Mouse (Mus musculus) erythroblast, adult 5-6 weeks (primary cell): ENCODE data around the gene Hsh2d. TPM values are rescaled to one million over a fixed set of nuclear protein-coding genes. Genes with fewer than 3 reads are reported as not detected.

Source experiments
- ATAC-seq: replicated peaks from 2 replicates; pipeline ENCODE4 v1.8.0; 2016; ENCODE audit warnings: moderate number of reproducible peaks, mild to moderate bottlenecking, moderate TSS enrichment, inconsistent platforms; ENCODE audit not compliant: poor library complexity, low FRiP score, severe bottlenecking
- total RNA-seq, 2 experiments: library from RNA; stranded (forward) in 1 of 2; stranded (reverse) in 1 of 2; fragments of 150-400 nt in 1 of 2; fragments of 200-764, 138-1000 nt in 1 of 2; gene quantifications; 2 replicates each; pipeline versions ENCODE4 v1.2.3 to v1.2.4; 2015 to 2017; ENCODE audit warnings: low replicate concordance in 2 of 2

Gene Hsh2d
- total RNA-seq, 2 experiments from 2014 or later, result 0.77 to 2.8 TPM

GRCm38 (mm10) chr8:72240951-72241350 lies 51.5 kb downstream of the Hsh2d start:
- ATAC-seq, result no peak

GRCm38 (mm10) chr8:72242226-72242625 lies 52.8 kb downstream of the Hsh2d start:
- no peak for ATAC-seq

- ATAC-seq, result no peak
These were observed 55.2 kb downstream of the Hsh2d start for GRCm38 (mm10) chr8:72244610-72245009.

Other genes with a start within 250 kb of the Hsh2d start
- 11.7 and 15.8 TPM in 2 replicates for gene Zfp961, start 238.6 kb upstream of the Hsh2d start, total RNA-seq (2015; ENCODE audit: low replicate concordance)
- gene Zfp961, start 238.6 kb upstream of the Hsh2d start, total RNA-seq (2017; ENCODE audit: low replicate concordance), result 8.6 and 9.1 TPM in 2 replicates
- 15.3 and 25.2 TPM in 2 replicates for gene Cyp4f18, start 180.0 kb upstream of the Hsh2d start, total RNA-seq (2015; ENCODE audit: low replicate concordance)
- gene Cyp4f18, start 180.0 kb upstream of the Hsh2d start, total RNA-seq (2017; ENCODE audit: low replicate concordance), result 7.7 and 10.3 TPM in 2 replicates
- not detected in 2 replicates for gene Olfr372, start 148.4 kb upstream of the Hsh2d start, total RNA-seq (2015; ENCODE audit: low replicate concordance)
- not detected in 2 replicates for gene Olfr372, start 148.4 kb upstream of the Hsh2d start, total RNA-seq (2017; ENCODE audit: low replicate concordance)
- not detected in 2 replicates for gene Olfr373, start 106.5 kb upstream of the Hsh2d start, total RNA-seq (2015; ENCODE audit: low replicate concordance)
- gene Olfr373, start 106.5 kb upstream of the Hsh2d start, total RNA-seq (2017; ENCODE audit: low replicate concordance), result not detected in 2 replicates
- gene Olfr374, start 82.6 kb upstream of the Hsh2d start, total RNA-seq (2015; ENCODE audit: low replicate concordance), result not detected in 2 replicates
- gene Olfr374, start 82.6 kb upstream of the Hsh2d start, total RNA-seq (2017; ENCODE audit: low replicate concordance), result 0.14 TPM in 1 of 2 replicates, not detected in the other
- gene Tpm4, start 54.7 kb upstream of the Hsh2d start, total RNA-seq (2015; ENCODE audit: low replicate concordance), result 22.5 and 25.9 TPM in 2 replicates
- 27.3 and 27.9 TPM in 2 replicates for gene Tpm4, start 54.7 kb upstream of the Hsh2d start, total RNA-seq (2017; ENCODE audit: low replicate concordance)
- 15.3 and 26.9 TPM in 2 replicates for gene Rab8a, start 28.4 kb upstream of the Hsh2d start, total RNA-seq (2015; ENCODE audit: low replicate concordance)
- gene Rab8a, start 28.4 kb upstream of the Hsh2d start, total RNA-seq (2017; ENCODE audit: low replicate concordance), result 69.9 and 102 TPM in 2 replicates
- 1.7 TPM in 1 of 2 replicates, not detected in the other for gene Cib3, start 23.2 kb downstream of the Hsh2d start, total RNA-seq (2015; ENCODE audit: low replicate concordance)
- gene Cib3, start 23.2 kb downstream of the Hsh2d start, total RNA-seq (2017; ENCODE audit: low replicate concordance), result 1.8 and 5.4 TPM in 2 replicates
- gene Gm11034, start 24.0 kb downstream of the Hsh2d start, total RNA-seq (2015; ENCODE audit: low replicate concordance), result not detected in 2 replicates
- gene Gm11034, start 24.0 kb downstream of the Hsh2d start, total RNA-seq (2017; ENCODE audit: low replicate concordance), result not detected in 2 replicates
- 31.1 and 32.9 TPM in 2 replicates for gene Fam32a, start 30.1 kb downstream of the Hsh2d start, total RNA-seq (2015; ENCODE audit: low replicate concordance)
- gene Fam32a, start 30.1 kb downstream of the Hsh2d start, total RNA-seq (2017; ENCODE audit: low replicate concordance), result 30.3 and 36.4 TPM in 2 replicates
- 36.9 and 46.8 TPM in 2 replicates for gene Ap1m1, start 50.4 kb downstream of the Hsh2d start, total RNA-seq (2015; ENCODE audit: low replicate concordance)
- gene Ap1m1, start 50.4 kb downstream of the Hsh2d start, total RNA-seq (2017; ENCODE audit: low replicate concordance), result 15.7 and 22.7 TPM in 2 replicates
- gene Gm10282, start 115.6 kb downstream of the Hsh2d start, total RNA-seq (2015; ENCODE audit: low replicate concordance), result 22.9 and 31.8 TPM in 2 replicates
- 14.9 and 39.9 TPM in 2 replicates for gene Gm10282, start 115.6 kb downstream of the Hsh2d start, total RNA-seq (2017; ENCODE audit: low replicate concordance)
- 8.1 and 11.7 TPM in 2 replicates for gene Klf2, start 129.4 kb downstream of the Hsh2d start, total RNA-seq (2015; ENCODE audit: low replicate concordance)
- gene Klf2, start 129.4 kb downstream of the Hsh2d start, total RNA-seq (2017; ENCODE audit: low replicate concordance), result 3.4 and 4.6 TPM in 2 replicates
- gene Eps15l1, start 231.8 kb downstream of the Hsh2d start, total RNA-seq (2015; ENCODE audit: low replicate concordance), result 59.4 and 72.1 TPM in 2 replicates
- 51.5 and 52.3 TPM in 2 replicates for gene Eps15l1, start 231.8 kb downstream of the Hsh2d start, total RNA-seq (2017; ENCODE audit: low replicate concordance)